Mouse (Mus musculus): ENCODE data around the gene Scly. TPM values are rescaled to one million over a fixed set of nuclear protein-coding genes. Genes with fewer than 3 reads are reported as not detected.

Scly gene
- polyA plus RNA-seq (2015; fragmentation: Nextera tagmentation; extraction: Ambion mirVana) = 23.7 and 28.4 TPM in 2 replicates

DNA sequence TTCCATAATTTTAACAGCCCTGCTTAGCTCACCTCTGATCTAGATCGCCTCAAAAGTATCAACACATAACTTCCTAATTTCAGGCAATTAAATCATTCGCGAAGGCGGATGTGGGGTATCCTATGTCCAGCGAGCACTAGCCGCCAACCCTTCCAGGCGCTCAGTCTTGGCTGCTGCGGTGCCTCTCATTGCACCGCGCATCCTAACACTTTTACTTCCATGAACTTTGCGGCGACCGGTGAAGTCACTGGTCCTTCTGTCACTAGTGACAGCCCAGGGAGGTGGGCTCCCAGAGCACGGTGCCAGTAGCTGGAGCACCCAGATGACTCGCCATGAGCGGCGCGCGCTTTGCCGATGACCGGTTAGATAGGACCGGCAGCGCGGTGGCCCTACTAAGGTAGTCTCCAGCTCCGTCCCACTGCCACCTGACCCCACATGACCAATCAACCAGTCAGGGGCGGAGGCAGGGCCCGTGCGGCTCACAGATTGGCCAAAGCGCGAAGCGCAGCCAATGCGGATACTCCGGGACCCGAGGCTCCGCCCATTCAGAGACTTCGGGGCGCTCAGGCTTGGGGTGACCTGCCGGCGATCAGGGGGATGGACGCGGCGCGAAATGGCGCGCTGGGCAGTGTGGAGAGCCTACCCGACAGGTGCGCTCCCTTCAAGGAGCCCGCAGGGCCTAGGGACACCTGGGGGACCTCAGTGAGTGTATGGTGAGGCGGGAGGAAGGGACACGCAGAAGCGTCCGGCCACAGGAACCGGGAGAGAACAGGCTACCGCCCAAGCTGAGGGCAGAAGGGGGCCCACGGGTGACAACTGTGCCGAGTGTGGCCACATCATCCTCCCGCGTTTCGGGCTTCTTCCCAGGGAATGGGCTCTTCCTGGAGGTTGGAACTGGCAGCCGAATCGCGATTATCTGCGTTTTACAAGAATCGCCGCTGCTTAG, at the start of gene Scly:
Scly (plus strand) TSS at position 540 of the 946 bp plus-strand sequence.
- Histone ChIP-seq H3K9me3 (replicated peaks; ENCODE audit: low read length) (no peaks in the 10 kb centered on the region), H3K27me3 (ENCODE audit: insufficient read depth, low read length) (no peaks in the 10 kb centered on the region), H3K4me3 (replicated peaks; ENCODE audit: low read depth, low read length) (peak within 1 kb of the TSS; percentile 63), H3K4me1 (replicated peaks; ENCODE audit: insufficient read depth, low read length) (0 out of 2 replicates have a peak, but pooled peaks cover 14% of the 10 kb centered on the region), H3K4me2 (ENCODE audit: low read length) (peak within 1 kb of the TSS; percentile 67), H3K36me3 (ENCODE audit: insufficient read depth, low read length) (0 out of 2 replicates have a peak, but pooled peaks cover 2% of the 10 kb centered on the region), H3K27ac (peak within 1 kb of the TSS; percentile 47; the same call in 1 of the 2 replicates), H3K9ac (ENCODE audit: low read depth, low read length) (peak within 1 kb of the TSS; percentile 65)
- peak; percentile 94 for DNase-seq (ENCODE audit: low spot score)
- under 1% methylated on average over 63 of the region's 65 CpGs for WGBS
- TF ChIP-seq CTCF (IDR thresholded peaks at IDR 0.05; ENCODE audit: low read depth) = no peak
- ATAC-seq (replicated peaks; ENCODE audit: low FRiP score, low read depth) = peak; percentile 95

DNA sequence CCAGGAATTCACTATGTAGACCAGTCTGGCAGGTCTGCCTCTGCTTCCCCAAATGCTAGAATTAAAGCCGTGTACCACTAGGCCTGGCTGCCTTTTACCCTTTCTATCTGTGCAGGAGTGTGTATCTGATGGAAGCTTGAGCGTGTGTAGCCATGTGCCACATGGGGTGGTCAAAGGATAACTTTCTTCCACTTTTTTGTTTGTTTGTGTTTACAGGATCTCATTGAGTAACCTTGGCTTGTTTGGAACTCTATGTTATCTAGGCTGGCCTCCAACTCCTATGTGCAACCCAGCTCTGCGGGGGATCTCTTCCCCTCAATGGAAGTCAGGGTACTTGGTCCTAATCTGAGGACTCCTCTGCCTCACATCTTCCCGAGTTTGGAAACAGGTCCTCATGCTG, 49.2 kb upstream of the Scly start:
- no peaks in the 10 kb centered on the region for H3K27me3 ChIP-seq (ENCODE audit: insufficient read depth, low read length)
- no peak overlapping the region for H3K4me2 ChIP-seq (ENCODE audit: low read length)
- peaks cover 3% of the 10 kb centered on the region; the same call in 1 of the 2 replicates for H3K4me1 ChIP-seq (replicated peaks; ENCODE audit: insufficient read depth, low read length)
- H3K36me3 ChIP-seq (ENCODE audit: insufficient read depth, low read length) = no peaks in the 10 kb centered on the region
- H3K27ac ChIP-seq = no peak overlapping the region
- DNase-seq (ENCODE audit: low spot score) (no peak), ATAC-seq (replicated peaks; ENCODE audit: low FRiP score, low read depth) (no peak)
- no peak for TF ChIP-seq CTCF (IDR thresholded peaks at IDR 0.05; ENCODE audit: low read depth)
- H3K4me3 ChIP-seq (replicated peaks; ENCODE audit: low read depth, low read length) = no peak overlapping the region
- WGBS = 51% methylated on average over 4 of the region's 4 CpGs
- H3K9ac ChIP-seq (ENCODE audit: low read depth, low read length) = no peak overlapping the region
- no peaks in the 10 kb centered on the region for H3K9me3 ChIP-seq (replicated peaks; ENCODE audit: low read length)

DNA sequence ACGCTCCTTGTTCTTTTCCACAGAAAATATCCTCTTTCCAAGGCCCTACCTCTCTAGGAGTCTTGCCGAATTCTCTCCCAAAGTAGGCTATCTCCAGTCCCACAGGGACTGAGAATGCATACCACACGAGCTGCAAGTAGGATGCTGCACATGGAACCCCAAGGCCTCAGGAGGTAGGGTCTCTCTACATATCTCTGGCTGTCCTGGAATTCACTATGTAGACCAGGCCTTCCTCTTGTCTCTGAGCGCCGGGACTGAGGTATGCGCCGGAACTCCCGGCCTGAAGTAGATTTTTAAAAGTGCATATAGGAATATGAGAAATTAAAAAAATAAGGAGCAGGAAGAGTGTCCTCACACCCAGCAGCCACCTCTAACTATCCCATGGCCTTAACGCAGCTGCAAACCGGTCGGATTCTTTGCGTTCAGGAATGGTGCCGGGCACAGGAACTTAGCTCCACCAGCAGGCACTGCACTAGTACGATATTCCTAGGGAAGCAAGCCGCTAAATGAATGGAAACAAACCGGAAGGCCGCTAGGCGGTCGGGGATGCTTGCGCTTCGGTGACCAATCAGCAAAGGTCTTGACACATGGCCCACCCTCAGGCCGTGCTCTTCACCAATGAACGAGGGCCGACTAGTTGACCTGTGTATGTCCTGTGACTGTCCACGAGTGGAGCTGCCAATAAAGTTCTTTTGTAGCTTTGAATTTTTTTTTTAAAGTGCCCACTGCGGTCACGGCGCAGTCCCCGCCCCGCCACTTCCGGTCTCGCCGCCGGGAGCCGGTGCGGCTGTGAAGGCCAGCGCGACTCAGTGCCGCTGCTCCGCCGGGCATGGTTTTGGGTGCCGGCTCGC, 48.3 kb upstream of the Scly start, which contains the start of gene Ube2f:
Ube2f (plus strand) TSS at position 741 of the 851 bp plus-strand sequence.
- peak; percentile 100 for ATAC-seq (replicated peaks; ENCODE audit: low FRiP score, low read depth)
- WGBS = 2% methylated on average over 41 of the region's 43 CpGs
- peak within 1 kb of the TSS; percentile 95 for H3K9ac ChIP-seq (ENCODE audit: low read depth, low read length)
- no peaks in the 10 kb centered on the region for H3K9me3 ChIP-seq (replicated peaks; ENCODE audit: low read length)
- no peaks in the 10 kb centered on the region for H3K27me3 ChIP-seq (ENCODE audit: insufficient read depth, low read length)
- H3K4me2 ChIP-seq (ENCODE audit: low read length) = peak within 1 kb of the TSS; percentile 87
- H3K27ac ChIP-seq = peak within 1 kb of the TSS; percentile 88
- TF ChIP-seq CTCF (IDR thresholded peaks at IDR 0.05; ENCODE audit: low read depth) = peak; percentile 61
- DNase-seq (ENCODE audit: low spot score) = peak; percentile 99
- H3K36me3 ChIP-seq (ENCODE audit: insufficient read depth, low read length) = no peaks in the 10 kb centered on the region
- peak within 1 kb of the TSS; percentile 98 for H3K4me3 ChIP-seq (replicated peaks; ENCODE audit: low read depth, low read length)
- peaks cover 3% of the 10 kb centered on the region; the same call in 1 of the 2 replicates for H3K4me1 ChIP-seq (replicated peaks; ENCODE audit: insufficient read depth, low read length)

DNA sequence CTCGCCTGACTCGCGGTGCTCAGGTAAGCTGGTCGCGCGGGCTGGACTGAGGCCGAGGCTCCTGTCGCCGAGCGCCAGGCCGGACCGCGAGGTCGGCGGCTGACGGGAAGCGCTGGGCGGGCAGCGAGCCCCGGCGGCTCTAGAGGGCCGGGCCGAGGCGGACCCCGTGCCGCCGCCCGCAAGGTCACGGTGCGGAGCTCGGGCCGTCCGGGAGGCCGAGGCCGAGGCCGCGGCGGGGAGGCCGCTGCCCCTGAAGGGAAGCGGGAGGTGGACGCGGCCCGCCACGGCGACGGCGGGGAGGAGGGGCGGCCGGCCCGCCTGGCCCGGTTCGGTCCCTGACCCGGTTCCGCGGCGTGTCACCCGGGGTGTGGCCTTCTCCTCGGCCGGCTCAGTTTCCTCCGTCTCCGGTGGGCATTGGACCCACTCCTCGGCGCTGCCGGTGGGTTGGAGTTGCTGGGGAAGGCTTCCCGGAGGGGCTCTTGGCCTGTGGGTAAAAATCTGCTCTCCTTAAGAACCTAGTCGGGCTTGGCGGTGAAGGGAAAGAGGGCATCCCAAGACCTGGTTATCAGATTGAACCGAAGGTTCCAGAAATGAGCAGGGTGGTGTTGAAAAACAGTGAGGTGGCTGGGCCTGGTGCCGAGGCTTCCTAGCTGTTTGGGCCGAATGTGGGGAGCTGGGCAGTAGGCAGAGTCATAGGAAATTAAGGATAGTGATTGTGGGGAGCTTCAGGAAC, 47.6 kb upstream of the Scly start:
- H3K4me3 ChIP-seq (replicated peaks; ENCODE audit: low read depth, low read length) = peak overlapping the region; percentile 98
- no peaks in the 10 kb centered on the region for H3K9me3 ChIP-seq (replicated peaks; ENCODE audit: low read length)
- H3K27me3 ChIP-seq (ENCODE audit: insufficient read depth, low read length) = no peaks in the 10 kb centered on the region
- TF ChIP-seq CTCF (IDR thresholded peaks at IDR 0.05; ENCODE audit: low read depth) = no peak
- H3K27ac ChIP-seq = peak overlapping the region; percentile 88
- H3K4me2 ChIP-seq (ENCODE audit: low read length) = peak overlapping the region; percentile 87
- ATAC-seq (replicated peaks; ENCODE audit: low FRiP score, low read depth) (peak; percentile 50; the same call in 1 of the 2 replicates), DNase-seq (ENCODE audit: low spot score) (peak; percentile 19)
- H3K36me3 ChIP-seq (ENCODE audit: insufficient read depth, low read length) = no peaks in the 10 kb centered on the region
- peak overlapping the region; percentile 95 for H3K9ac ChIP-seq (ENCODE audit: low read depth, low read length)
- WGBS = under 1% methylated on average over 70 of the region's 70 CpGs
- peaks cover 3% of the 10 kb centered on the region; the same call in 1 of the 2 replicates for H3K4me1 ChIP-seq (replicated peaks; ENCODE audit: insufficient read depth, low read length)

DNA sequence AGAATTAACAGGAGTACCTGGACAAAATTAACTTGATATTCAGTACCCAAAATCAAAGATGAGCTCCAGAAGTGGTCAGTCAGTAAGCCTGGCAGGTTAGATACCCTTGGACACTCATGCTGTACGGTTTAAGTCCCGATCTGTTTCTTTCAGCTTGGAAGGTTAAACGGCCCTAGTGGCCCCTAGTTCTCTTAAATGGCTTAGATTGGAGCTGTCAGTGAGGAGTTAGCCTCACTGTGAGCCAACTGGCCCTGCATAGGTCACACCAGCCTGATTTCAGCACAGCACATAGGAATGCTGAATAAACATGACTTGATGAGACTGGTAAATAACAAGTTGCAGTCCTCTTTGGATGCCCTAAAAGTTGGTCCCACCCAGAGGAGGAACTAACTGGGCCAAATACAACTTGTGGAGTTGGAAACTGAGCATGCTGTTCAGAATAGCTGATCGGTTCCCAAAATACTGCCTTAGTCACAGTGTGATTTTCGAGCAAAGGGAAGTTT, 46.9 kb upstream of the Scly start:
- no peak for ATAC-seq (replicated peaks; ENCODE audit: low FRiP score, low read depth)
- no peak overlapping the region for H3K27ac ChIP-seq

More for the DNA sequence above, 46.9 kb upstream of the Scly start:
- 45% methylated on average over 5 of the region's 5 CpGs for WGBS
- peak; percentile 6 for DNase-seq (ENCODE audit: low spot score)
- peaks cover 3% of the 10 kb centered on the region; the same call in 1 of the 2 replicates for H3K4me1 ChIP-seq (replicated peaks; ENCODE audit: insufficient read depth, low read length)
- H3K9ac ChIP-seq (ENCODE audit: low read depth, low read length) = peak overlapping the region; percentile 95
- H3K4me2 ChIP-seq (ENCODE audit: low read length) = peak overlapping the region; percentile 87
- no peak for TF ChIP-seq CTCF (IDR thresholded peaks at IDR 0.05; ENCODE audit: low read depth)
- H3K9me3 ChIP-seq (replicated peaks; ENCODE audit: low read length) = no peaks in the 10 kb centered on the region
- H3K27me3 ChIP-seq (ENCODE audit: insufficient read depth, low read length) = no peaks in the 10 kb centered on the region
- H3K36me3 ChIP-seq (ENCODE audit: insufficient read depth, low read length) = no peaks in the 10 kb centered on the region
- peak overlapping the region; percentile 98 for H3K4me3 ChIP-seq (replicated peaks; ENCODE audit: low read depth, low read length)
